Mouse (Mus musculus): ENCODE results near the gene Klk1b9.
"Not testable (repeated sequence)": the region's sequence is repeated elsewhere in the genome, so short reads cannot be mapped to it uniquely, and the experiment has no call there.

The Klk1b9 gene

GRCm38 (mm10) chr7:43975761-43976160 is at the start of gene Klk1b9:
Gene Klk1b9, plus strand, starts transcription at chr7:43976061.
- not testable (repeated sequence) for DNase-seq

- peak; percentile 39 for DNase-seq
These were observed 47.3 kb upstream of the Klk1b9 start for GRCm38 (mm10) chr7:43928521-43928920.

DNA sequence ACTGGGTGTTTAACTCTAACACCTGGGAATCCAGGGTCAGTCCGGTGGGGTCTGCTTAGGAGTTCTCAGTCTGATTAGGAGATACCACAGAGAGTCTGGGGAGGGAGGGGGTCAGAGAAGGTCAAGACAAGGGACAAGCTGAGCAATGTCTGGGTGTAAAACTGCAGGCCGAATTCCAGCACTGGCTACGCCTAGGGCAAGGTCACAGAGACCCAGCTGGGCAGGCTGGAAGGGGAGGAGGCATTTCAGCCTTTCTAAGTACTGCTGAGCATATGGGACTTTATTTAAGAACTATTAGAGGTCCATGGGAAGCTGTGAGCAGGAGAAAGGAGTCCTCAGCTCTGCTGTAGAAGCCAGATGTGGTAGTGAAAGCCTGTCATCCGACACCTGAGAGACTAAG is 43.5 kb upstream of the Klk1b9 start:
- no peak for DNase-seq

DNA sequence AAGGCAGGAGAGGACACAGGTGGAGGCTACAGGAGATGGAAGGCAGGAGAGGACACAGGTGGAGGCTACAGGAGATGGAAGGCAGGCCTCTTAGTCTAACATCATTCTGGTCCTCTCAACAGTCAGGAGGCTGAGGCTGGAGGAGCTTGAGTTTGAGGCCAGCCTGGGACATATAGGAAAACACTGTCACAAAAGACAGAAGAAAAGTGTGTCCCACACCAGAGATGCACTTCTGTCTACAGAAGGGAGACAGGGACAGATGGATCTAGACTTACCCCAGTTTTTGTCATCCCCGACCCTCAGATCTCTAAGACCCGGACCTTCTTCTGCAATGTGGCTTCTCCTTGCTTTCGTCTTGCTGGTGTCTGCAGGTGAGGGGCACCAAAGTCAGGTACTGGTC is 42.4 kb upstream of the Klk1b9 start, which contains the start of gene Klk15:
Gene Klk15 (plus strand): TSS at position 301 of the 400 bp plus-strand sequence.
- DNase-seq = no peak

- DNase-seq = no peak
These were observed 41.1 kb upstream of the Klk1b9 start for GRCm38 (mm10) chr7:43934747-43935146.

GRCm38 (mm10) chr7:43936551-43936950 is 39.3 kb upstream of the Klk1b9 start:
- DNase-seq = no peak

GRCm38 (mm10) chr7:43942293-43942692 is 33.6 kb upstream of the Klk1b9 start:
- not testable (repeated sequence) for DNase-seq

DNA sequence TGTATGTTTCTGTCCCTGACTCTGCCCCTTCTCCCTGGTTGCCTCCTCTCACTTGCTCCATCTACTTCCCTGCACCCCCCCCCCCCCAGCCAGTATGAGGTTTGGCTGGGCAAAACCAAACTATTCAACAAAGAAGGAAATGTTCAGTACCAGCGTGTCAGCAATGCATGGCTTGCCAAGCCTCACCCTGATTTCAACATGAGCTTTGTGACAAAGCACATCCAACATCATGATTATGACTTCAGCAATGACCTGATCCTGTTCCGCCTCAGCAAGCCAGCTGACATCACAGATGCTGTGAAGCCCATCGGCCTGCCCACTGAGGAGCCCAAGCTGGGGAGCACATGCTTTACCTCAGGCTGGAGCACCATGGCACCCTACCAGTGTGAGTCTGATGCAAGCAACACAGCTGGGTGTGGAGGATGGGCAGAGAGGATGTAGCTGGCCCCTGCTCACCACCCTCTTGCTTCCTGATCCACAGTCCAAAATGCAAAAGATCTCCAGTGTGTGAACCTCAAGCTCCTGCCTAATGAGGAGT is 31.1 kb upstream of the Klk1b9 start:
- DNase-seq = no peak

- DNase-seq = no peak
These were observed 25.5 kb upstream of the Klk1b9 start, which contains the start of gene Klk1b8 for GRCm38 (mm10) chr7:43950364-43950763. Gene Klk1b8, plus strand, starts transcription at chr7:43950664.

DNA sequence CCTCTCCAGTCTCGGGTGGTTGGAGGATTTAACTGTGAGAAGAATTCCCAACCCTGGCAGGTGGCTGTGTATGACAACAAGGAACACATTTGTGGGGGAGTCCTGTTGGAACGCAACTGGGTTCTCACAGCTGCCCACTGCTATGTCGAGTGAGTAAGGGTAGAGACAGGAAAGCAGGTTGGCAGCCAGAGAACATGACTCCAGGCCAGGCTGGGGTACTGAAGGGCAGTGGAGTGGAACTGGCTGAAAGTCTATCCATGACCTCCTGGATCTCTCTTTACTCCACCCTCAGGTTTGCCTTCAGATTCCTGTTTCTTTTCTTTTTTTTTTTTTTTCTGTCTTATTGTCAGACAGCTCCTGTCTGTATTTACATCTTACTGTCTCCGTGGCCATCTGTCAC is 23.2 kb upstream of the Klk1b9 start:
- DNase-seq = no peak

DNA sequence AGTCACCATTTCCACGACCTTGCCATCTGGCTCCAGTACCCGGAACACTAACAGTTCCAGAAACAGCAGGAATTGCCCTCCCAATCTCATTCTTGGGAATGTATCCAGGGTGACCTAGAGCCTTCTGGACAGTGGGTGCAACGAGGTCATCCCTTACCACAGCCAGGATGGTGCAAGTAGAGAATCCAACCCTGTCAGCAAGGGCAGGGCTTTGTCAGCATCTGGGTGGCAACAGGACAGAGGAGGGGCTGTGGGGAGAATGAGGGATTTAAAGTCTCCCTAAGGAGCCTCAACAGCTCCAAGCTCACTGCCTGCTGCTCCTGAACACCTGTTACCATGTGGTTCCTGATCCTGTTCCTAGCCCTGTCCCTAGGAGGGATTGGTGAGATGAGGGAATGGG is 9.4 kb upstream of the Klk1b9 start, which contains the start of gene Klk1b1:
Gene Klk1b1 (plus strand): TSS at position 301 of the 400 bp plus-strand sequence.
- DNase-seq = no peak

DNA sequence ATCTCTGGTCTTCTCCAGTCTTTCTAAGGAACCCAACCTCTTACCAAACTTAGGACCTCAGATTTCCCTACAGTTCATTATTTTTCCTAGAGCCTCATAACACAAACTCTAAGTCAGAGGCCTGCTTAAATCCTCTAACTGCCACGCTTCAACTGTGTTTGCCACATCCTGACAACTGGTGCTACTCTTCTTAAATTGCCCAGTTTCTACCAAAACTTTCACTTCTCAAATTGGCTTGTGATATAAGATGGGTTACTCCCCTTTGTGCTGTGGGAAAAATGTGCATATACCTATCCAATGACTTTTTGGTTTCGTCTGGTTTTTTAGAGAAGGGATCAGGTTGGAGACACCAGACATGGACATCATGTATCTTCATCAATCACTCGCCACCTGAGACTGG is 8.8 kb upstream of the Klk1b9 start:
- DNase-seq = no peak

DNA sequence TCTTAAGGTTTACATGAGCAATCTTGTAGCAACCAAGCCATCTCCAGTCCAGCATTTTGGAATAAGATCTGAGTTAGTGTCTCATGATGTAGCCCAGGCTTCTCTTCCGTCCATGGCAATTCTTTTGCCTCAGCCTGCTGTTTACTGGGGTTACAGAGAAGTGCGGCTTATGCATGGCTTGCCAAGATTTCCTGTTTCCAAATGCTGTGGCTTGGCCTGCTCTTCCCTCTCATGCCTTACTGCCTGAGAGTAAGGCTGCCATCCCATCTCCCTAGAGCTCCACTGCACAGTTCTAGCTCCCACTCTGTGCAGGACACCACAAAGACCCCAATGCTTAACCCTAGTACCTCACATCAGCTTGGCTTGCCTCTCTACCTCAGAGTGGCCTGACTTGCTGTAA is 8.2 kb upstream of the Klk1b9 start:
- DNase-seq = no peak

- DNase-seq = no peak
These were observed 9.8 kb downstream of the Klk1b9 start for GRCm38 (mm10) chr7:43985657-43986056.

DNA sequence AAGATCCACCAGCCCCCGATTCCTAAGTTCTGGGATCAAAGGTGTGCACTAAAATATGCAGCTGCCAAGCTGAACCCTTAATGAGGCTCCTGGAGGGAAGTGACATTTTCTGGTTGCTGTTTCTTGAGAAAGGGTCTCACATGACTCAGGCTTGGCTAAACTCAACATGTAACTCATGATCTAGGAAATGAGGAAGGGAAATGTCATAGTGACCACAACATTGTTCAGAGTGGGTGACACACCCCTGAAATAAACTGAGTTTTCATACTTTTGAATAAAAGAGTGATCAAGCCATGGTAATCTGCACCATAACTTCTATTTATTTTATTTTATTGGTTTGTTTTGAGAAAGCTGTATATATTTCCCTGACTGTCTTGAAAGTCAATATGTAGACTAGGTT is 19.0 kb downstream of the Klk1b9 start:
- not testable (repeated sequence) for DNase-seq

GRCm38 (mm10) chr7:43995577-43995976 is 19.7 kb downstream of the Klk1b9 start, which contains the start of gene Klk1b11:
Gene Klk1b11, plus strand, starts transcription at chr7:43995877.
- not testable (repeated sequence) for DNase-seq

- DNase-seq = no peak
These were observed 29.0 kb downstream of the Klk1b9 start for GRCm38 (mm10) chr7:44004847-44005246.

- DNase-seq = not testable (repeated sequence)
These were observed 36.0 kb downstream of the Klk1b9 start, which contains the start of gene Klk1b26 for GRCm38 (mm10) chr7:44011868-44012267. Gene Klk1b26, plus strand, starts transcription at chr7:44012168.

GRCm38 (mm10) chr7:44014666-44015065 is 38.8 kb downstream of the Klk1b9 start:
- not testable (repeated sequence) for DNase-seq

- DNase-seq = no peak
These were observed 39.2 kb downstream of the Klk1b9 start for GRCm38 (mm10) chr7:44015071-44015470.
